Mouse (Mus musculus): ENCODE measurements around the gene Apbb2.

Apbb2 gene

DNA sequence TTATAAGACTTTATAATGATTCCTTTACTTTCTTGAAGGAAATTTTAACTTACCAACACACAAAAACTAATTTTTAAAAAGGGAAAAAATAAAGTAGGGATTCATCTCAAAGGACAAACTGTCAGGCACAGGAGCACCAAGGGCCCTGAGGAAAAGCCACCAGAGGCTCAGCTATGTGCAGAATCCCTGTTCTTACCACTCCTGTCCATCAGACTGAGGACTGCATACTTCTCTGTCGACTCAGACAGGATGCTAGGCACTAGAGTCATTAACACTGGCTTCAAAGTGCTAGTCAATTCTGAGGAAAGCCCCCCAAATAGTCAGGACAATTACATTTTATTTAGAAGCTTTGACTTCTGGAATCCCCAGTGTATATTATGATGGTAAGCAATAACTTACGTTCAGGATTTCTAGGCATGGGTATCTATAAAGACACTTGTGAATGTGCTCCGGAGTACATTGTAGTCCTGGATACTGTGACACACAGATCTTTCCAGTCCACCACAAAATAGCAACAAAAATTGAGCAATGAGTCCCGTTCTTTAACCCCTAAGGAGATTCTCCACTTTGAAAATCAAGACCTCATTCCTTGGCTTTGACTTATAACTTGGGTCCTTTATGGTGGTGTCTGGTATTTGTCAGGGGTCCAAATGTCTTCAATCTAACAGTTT is 150.1 kb downstream of the Apbb2 start:
- no peak for DNase-seq

- no peak for DNase-seq
These were observed 155.9 kb downstream of the Apbb2 start for GRCm38 (mm10) chr5:66462665-66463064.

- DNase-seq, result no peak
These were observed 159.7 kb downstream of the Apbb2 start for GRCm38 (mm10) chr5:66458851-66459250.

DNA sequence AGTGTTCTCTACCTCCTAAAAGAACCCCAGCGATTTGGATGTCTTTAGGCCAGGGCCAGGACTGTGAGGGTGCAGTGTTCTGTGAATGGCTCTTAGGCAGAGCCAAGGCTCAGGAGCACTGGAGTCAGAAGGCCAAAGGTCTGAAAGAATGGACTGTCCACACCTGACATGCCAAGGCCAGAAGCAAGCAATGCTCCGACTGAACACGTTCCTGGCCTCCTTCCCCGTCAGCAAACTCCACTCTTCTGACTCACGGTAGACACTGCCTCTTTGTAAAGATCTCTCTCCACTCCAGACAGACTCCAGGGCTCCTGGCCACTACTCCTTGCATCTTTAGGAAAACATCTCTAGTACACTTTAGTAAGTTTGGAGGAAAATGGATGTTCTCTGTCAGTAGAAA is 163.3 kb downstream of the Apbb2 start:
- DNase-seq, result no peak

DNA sequence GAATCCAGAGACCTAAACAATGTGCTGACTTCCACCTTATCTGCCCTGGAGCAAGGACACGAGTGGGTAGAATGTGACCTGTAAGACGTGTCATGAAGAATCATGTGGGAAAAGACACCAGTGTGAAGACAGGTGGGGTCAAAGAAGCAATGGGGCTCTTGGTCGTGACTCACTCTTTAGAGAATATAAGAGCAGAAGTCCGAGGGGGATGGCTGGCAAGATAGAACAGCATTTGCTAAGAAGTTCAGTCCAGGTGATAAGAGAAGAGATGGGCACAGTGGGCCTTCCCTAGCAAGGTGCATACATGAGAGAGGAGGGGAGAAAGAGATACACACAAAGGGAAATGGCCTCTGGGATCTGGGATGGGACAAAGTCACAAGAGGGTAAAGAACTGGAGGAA is 163.8 kb downstream of the Apbb2 start:
- DNase-seq, result no peak

DNA sequence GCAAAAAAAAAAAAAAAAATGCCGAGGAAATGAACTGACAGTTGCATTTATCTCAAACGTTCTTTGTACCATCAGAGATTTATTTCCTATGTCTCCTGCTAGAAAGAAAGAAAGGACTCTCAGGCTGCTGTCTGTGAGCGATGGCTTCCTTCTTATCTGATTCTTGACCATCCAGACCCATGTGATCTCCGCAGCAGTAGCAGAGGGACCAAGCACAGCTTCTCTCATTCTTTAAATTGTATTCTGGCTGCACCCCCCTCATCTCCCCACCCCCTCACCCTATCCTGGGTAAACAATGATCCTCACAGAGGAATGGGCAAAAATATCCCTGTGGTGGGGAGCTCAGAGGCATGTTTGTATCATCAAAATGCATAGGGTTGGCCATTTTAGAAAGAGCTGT is 165.5 kb downstream of the Apbb2 start:
- no peak for DNase-seq

DNA sequence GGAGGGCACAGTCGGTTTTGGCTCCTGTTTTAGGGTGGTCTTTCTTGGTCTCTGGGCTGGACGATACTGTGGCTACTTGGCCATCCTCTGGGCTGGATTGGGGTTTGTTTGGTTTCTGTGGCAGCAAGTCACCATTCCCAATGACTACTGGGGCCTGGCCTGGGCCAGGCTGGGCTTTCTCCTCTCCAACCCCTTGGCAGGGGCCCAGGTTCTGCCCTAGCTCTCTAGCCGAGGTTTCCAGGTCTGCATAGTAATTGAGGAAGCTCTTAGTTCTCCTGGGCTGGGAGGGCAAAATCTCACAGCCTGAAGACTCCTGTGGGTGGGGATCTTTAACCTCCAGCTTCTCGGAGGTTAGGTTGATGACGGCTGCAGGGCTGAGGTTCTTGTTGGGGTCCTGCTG is 167.0 kb downstream of the Apbb2 start:
- peak; percentile 13 to 21 for DNase-seq

GRCm38 (mm10) chr5:66445497-66445896 is 173.1 kb downstream of the Apbb2 start:
- no peak for DNase-seq

DNA sequence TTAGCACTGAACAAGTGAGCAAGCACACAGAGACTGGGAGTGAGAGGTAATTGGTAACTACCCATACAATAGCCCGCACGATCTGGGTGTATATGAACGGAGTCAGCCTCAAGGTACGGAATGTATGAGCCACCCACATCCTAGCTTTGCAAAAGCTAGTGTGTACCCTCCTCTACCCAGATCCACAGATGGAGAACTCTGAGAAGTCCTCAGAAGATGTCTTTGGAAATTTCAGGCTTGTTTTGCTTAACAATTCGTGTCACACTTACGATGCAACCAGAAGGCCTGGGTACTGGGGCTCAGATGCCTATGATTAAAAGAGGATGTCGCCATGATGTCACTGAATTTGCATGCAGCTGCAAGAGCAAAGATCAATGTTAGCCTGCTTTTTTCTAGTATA is 176.3 kb downstream of the Apbb2 start:
- no peak for DNase-seq

DNA sequence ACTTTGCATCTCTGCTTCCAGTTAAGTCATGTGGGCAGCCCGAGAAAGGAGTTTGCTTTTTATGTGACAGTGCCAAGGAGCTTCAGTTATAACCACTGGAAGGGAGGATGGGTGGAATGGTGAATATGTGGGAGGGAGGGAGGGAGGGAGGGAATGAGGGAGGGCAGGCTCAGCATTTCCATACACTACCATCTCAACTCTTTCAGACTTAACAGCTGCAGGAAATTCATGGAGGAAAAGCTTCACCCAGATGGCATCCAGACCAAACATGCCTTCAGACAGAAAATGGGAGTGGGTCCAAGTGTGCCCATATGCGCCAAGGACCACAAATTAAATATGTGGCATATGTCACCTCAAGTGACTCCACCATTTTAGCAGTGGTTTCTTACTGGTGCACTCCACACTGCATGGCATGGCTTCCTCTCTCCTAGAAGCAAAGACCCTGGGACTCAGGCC is 181.8 kb downstream of the Apbb2 start:
- no peak for DNase-seq

DNA sequence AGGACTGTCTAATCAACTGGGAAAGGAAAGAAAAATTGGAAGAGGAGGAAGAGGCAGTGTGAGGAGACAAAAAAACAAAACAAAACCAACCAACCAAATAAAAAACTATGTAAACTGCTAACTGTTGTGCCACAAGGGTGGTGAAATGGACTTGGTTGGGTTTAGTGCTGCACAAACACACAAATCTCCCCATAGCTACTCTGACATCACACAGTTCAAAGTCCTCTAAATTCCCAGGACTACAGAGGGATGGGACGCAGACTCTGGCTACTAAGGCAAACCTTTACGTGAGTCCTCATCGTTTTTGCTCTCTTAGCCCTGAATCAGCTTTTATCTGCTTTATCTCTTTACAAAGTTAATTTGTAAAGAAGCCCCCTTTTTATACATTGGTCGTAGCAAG is 183.4 kb downstream of the Apbb2 start:
- no peak for DNase-seq

DNA sequence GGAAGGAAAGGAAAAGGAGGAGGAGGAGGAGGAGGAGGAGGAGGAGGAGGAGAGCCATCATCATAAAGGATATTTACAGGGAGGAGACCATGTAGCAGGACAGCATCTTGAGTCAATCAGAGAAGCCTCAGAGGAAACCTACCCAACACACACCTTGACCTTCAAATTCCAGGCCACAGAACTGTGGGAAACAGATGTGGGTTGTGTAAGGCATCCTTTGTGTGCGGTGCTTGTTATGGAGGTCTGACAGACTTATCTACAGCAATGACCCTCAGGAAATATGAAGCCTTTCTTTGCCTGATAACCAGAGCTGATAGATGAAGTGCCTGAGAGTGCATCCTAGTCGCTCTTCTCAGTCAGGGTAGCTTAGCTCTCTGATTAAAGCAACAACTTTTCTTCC is 189.5 kb downstream of the Apbb2 start:
- DNase-seq, result no peak

DNA sequence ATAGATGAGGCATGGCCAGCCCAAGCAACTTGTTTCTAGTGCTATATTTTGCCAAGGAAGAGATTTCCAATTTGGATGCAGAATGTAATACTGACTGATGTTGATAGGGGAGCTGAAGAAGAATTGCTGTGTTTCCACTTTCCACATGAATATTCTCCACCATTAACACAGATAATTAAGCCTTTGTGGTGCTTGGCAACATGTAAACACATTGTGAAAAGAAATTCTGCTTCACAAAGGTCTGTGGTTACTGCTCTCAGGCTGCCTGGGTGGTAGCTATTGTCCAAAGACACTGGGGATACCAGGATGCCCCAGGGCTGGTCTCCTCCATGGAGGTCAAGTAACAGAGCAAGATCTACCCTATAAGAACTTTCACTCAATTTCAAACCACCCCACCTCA is 190.5 kb downstream of the Apbb2 start:
- no peak for DNase-seq

- peak; percentile 38 to 55 for DNase-seq
These were observed 194.7 kb downstream of the Apbb2 start for GRCm38 (mm10) chr5:66423909-66424308.

DNA sequence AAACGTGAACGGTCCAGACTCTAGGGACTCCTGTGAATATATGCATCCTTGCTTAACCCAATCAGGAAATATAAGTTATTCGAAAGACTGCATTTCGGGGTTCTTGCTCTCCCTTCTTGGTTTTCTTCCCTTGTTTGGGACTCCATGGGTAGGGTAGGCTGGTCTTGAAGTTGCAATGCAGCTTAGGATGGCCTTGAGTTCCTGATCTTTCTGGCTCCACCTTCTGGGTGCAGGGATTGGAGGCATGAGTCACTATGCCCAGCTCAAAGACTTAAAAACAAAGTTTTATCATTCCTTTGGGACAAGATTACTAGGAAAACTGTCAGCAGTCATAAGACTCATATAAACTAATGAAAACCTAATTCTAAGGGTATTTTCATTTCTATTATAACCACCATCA is 195.1 kb downstream of the Apbb2 start:
- no peak for DNase-seq

- DNase-seq, result no peak
These were observed 196.6 kb downstream of the Apbb2 start for GRCm38 (mm10) chr5:66421954-66422353.

GRCm38 (mm10) chr5:66421230-66421629 is 197.4 kb downstream of the Apbb2 start:
- DNase-seq, result no peak

- DNase-seq, result no peak
These were observed 198.6 kb downstream of the Apbb2 start for GRCm38 (mm10) chr5:66420011-66420410.

GRCm38 (mm10) chr5:66417289-66417688 is 201.3 kb downstream of the Apbb2 start:
- DNase-seq, result peak in 1 of 2 experiments; percentile 19

GRCm38 (mm10) chr5:66415700-66416543 is 202.7 kb downstream of the Apbb2 start:
- DNase-seq, result no peak

DNA sequence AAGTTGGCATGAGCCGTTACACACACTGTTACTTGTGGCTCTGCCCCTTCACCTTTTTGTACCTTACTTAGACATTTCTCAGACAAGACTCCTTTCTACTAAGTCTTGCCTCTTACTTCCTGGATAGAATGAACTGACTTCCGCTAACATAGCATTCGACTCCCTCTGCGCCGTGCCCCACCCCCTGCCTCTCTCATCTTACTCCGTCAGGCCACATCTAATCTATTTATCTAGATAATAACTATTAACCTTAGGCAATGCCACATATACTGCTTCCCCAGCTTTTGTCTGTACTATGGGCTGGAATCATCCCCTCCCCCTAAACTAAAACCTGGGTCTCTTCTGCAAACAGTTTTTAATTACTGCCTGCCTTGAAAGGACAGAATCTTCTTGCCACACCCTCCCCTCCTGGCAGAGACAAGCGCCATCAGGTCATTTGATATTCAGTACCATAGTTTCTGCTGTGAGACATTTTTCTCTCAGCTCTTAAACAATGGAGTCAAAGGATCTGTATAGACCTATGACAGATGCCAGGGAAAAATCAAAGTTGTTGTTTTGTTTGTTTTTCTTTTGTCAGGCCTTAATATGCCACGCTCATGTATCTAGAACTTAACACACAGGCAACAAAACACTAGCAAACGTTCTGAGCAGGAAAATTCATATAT is 203.4 kb downstream of the Apbb2 start:
- DNase-seq, result no peak

DNA sequence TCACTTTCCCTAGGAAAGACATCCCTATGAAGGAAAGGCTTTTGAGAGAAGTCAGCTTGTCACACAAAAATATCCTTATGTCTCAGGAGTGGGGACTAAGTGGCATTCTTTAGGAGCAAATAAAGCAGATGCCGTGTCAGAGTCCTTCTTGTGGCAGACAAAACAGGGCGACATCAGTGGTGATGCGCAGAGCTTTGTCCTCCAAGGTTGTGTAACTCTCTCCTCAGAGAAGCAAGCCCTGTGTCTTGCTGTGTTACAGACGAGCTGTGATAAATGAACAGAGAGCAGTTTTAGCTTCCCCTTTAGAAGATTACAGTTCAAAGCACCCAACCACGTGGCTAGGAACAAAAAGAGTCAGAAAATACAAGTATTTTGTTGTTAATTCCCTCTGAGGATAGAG is 205.2 kb downstream of the Apbb2 start:
- DNase-seq, result no peak

DNA sequence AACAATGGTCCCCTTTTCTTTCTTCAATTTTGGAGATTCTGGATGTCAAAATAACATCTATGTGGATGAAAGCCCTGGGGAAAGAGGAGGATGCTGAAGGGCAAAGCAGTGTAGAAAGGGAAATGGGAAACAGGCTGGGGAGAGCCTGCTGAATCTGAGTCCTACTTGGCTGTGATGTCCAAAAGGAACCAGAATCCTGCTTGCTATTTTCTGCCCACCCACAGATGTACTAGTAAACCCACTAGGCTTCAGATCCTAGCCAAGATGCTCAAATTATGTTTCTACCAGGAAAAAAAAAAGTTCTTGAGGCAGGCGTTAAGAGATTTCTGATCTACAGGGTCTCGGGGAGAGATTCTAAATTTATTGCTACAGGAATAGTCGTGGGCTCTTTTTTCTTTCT is 205.8 kb downstream of the Apbb2 start:
- no peak for DNase-seq

DNA sequence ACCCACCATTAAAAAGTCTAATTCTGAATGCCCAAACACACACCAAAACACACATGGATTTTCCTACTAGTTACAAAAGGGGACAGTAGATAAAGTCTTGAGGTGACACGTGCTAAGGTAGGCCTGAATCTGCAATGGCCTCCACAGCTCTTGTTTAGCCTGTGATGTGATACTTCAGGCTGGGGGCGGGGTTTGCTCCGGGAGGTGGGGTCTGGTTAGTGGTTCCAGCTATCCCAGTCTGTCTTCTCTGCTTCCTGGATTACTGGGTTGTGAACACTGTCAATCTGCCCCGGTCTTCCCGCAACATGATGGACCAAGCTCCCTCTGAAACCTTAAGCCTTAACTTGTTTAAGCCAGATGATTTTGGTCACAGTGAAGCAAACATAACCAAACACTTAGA is 210.0 kb downstream of the Apbb2 start:
- no peak for DNase-seq

All from cerebellum, adult 18-20 months (tissue).